Mouse (Mus musculus) ovary, postnatal 10 days (tissue): ENCODE measurements at regions not wholly inside any gene's neighbourhood (a gene's known extent, or its start where the extent isn't known, plus 50 kb on each side); places are given as distances from the start of the nearest gene placed in this dataset.

Experiments used
- DNase-seq: peaks from one replicate; pipeline ENCODE4 v3.0.0; 2022; ENCODE audit warnings: low spot score

GRCm38 (mm10) chr7:68686396-68687139 is 62.5 kb downstream of the Arrdc4 start:
- DNase-seq, result no peak

- no peak for DNase-seq
These were observed 66.0 kb downstream of the Arrdc4 start for GRCm38 (mm10) chr7:68682929-68683643.

- DNase-seq, result no peak
These were observed 66.7 kb downstream of the Arrdc4 start for GRCm38 (mm10) chr7:68682318-68682728.

GRCm38 (mm10) chr7:68679770-68680169 is 69.3 kb downstream of the Arrdc4 start:
- DNase-seq, result no peak

GRCm38 (mm10) chr7:68667790-68668732 is 81.0 kb downstream of the Arrdc4 start:
- no peak for DNase-seq

- DNase-seq, result no peak
These were observed 81.8 kb downstream of the Arrdc4 start for GRCm38 (mm10) chr7:68667215-68667614.

GRCm38 (mm10) chr7:68656354-68656753 is 92.7 kb downstream of the Arrdc4 start:
- DNase-seq, result no peak

- no peak for DNase-seq
These were observed 95.5 kb downstream of the Arrdc4 start for GRCm38 (mm10) chr7:68653534-68653933.

GRCm38 (mm10) chr7:68651418-68651817 is 97.6 kb downstream of the Arrdc4 start:
- no peak for DNase-seq

GRCm38 (mm10) chr7:68637556-68638215 is 111.4 kb downstream of the Arrdc4 start:
- DNase-seq, result no peak

GRCm38 (mm10) chr7:68621080-68621479 is 128.0 kb downstream of the Arrdc4 start:
- DNase-seq, result no peak

GRCm38 (mm10) chr7:68610499-68610898 is 138.5 kb downstream of the Arrdc4 start:
- DNase-seq, result no peak

GRCm38 (mm10) chr7:68607170-68607569 is 141.9 kb downstream of the Arrdc4 start:
- no peak for DNase-seq

GRCm38 (mm10) chr7:68606278-68606677 is 142.8 kb downstream of the Arrdc4 start:
- DNase-seq, result no peak

- DNase-seq, result no peak
These were observed 145.3 kb downstream of the Arrdc4 start for GRCm38 (mm10) chr7:68603711-68604110.

- DNase-seq, result no peak
These were observed 147.0 kb downstream of the Arrdc4 start for GRCm38 (mm10) chr7:68602003-68602402.

GRCm38 (mm10) chr7:68594017-68594386 is 155.0 kb downstream of the Arrdc4 start:
- DNase-seq, result no peak

GRCm38 (mm10) chr7:68593344-68594016 is 155.6 kb downstream of the Arrdc4 start:
- no peak for DNase-seq

- DNase-seq, result no peak
These were observed 166.3 kb downstream of the Arrdc4 start for GRCm38 (mm10) chr7:68582540-68583325.

GRCm38 (mm10) chr7:68580650-68581049 is 168.4 kb downstream of the Arrdc4 start:
- no peak for DNase-seq
